Mouse (Mus musculus) Patski (cell line): ENCODE results near the gene Cep295nl. TPM values are rescaled to one million over a fixed set of nuclear protein-coding genes. Genes with fewer than 3 reads are reported as not detected.

Experiments
- ATAC-seq: fragments of 100-300 bp; one replicate; pipeline ENCODE4 v1.8.0; 2021
- CTCF ChIA-PET: fragments of 350-600 bp; sonication (Branson Sonifier 250); formaldehyde crosslinking; loops from one replicate; lab custom pipeline; 2022; ENCODE audit warnings: inconsistent platforms; lab: Charles Lee
- POLR2A ChIA-PET: fragments of 350-600 bp; sonication (Branson Sonifier 250); formaldehyde crosslinking; loops from one replicate; lab custom pipeline; 2022; ENCODE audit warnings: antibody characterized with exemption, inconsistent platforms; lab: Charles Lee
- DNase-seq: peaks from one replicate; pipeline ENCODE4 v3.0.0-alpha.2; 2011; ENCODE audit warnings: low read depth, low spot score
- H3K27me3 ChIP-seq: fragments of 371-371 bp; one replicate; pipeline ENCODE4 v1.5.1; 2021
- CTCF ChIP-seq: fragments of 100-300 bp; IDR thresholded peaks from one replicate; pipeline ENCODE4 v1.5.1; 2021
- in situ Hi-C: fragments of 300-500 bp; cut with MboI; formaldehyde crosslinking; loops from 3 replicates; pipeline ENCODE4 v1.11.1; 2018; ENCODE audit warnings: low pct_unique_long_range_greater_than_20kb, mixed read lengths
- polyA plus RNA-seq: library from polyadenylated mRNA; unstranded; gene quantifications from one replicate; pipeline ENCODE4 v1.2.3, GENCODE M21; 2021

Gene Cep295nl
- polyA plus RNA-seq, 1 experiment from 2014 or later = 0.41 TPM

- DNase-seq = no peak
- CTCF ChIA-PET = no interaction called here
- H3K27me3 ChIP-seq = no peaks in the 10 kb centered on the region
- in situ Hi-C loops = no loop called here
- no peak for ATAC-seq
- POLR2A ChIA-PET = no interaction called here
- TF ChIP-seq CTCF = no peak
These were observed 3.4 kb upstream of the Cep295nl start for GRCm38 (mm10) chr11:118345693-118346092.

- ChIA-PET POLR2A (no interaction called here), CTCF (interaction anchor here (1.0 to 2.2 kb wide), 2 partner anchors 12 to 36 kb away, joined by 3 to 5 read pairs; no protein-coding TSS in a partner anchor)
- no peak for TF ChIP-seq CTCF
- no peak for DNase-seq
- ATAC-seq = no peak
- in situ Hi-C loops = no loop called here
- no peaks in the 10 kb centered on the region for H3K27me3 ChIP-seq
These were observed 1.3 kb upstream of the Cep295nl start for GRCm38 (mm10) chr11:118343629-118344028.

DNA sequence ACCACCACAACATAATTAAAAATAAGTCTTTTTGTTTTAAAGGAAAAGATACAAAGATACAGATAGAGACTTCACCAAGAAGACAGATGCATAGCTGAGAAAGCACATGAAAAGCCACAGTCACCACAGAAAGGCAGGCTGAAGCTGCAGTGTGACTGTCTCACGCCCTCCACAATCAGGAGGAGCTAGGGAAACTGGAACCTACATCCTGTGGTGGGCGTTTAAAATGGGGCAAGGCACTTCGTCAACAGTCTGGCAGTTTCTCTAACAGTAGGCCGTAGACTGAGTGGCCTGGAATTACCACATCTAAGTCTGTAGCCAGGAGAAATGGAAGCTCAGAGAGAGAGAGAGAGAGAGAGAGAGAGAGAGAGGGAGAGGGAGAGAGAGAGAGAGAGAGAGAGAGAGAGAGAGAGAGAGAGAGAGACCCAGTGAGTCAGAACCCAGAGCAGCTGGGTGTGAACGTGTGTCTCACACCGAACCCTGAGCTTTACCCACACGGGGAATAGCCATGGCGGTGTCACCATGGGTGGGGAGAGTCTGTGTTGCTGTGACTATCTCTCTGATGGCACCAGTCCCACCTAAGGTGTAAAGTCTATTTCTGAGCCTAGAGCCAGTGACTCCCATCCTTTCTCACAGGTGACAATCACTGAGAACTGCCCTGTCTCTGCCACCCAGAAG is 4.7 kb downstream of the Cep295nl start:
- DNase-seq = no peak
- ChIA-PET CTCF (no interaction called here), POLR2A (interaction anchor here (0.6 to 1.7 kb wide), 3 partner anchors 13 to 17 kb away, joined by 3 to 5 read pairs (median 4); no protein-coding TSS in a partner anchor)
- ATAC-seq = no peak
- TF ChIP-seq CTCF = no peak
- H3K27me3 ChIP-seq = no peaks in the 10 kb centered on the region
- in situ Hi-C loops = no loop called here

DNA sequence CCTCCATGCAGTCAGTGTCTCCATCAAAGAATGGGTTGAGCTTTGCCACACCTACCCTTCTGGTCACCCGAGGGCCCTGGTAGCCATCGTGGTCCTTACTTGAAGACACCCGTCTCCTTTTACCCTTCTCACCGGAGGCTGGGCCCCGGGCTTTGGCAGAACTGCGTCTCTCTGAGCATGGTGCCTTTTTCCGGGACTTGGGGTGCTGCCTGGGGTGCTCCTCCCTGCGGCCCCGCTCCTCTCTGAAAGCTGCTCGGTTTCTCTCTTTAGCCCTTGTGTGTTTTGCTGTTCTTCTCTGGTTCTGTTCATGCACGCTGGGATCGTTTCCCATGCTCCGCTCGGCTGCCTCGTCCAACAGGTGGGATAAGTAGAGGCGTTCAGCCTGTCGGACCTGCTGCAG is 8.9 kb downstream of the Cep295nl start:
- ATAC-seq (no peak), DNase-seq (no peak)
- in situ Hi-C loops = no loop called here
- no peak for TF ChIP-seq CTCF
- POLR2A ChIA-PET = interaction anchor here (1.6 kb wide), 1 partner anchor 20 kb away, joined by 5 read pairs; no protein-coding TSS in a partner anchor
- CTCF ChIA-PET = no interaction called here
- no peaks in the 10 kb centered on the region for H3K27me3 ChIP-seq

DNA sequence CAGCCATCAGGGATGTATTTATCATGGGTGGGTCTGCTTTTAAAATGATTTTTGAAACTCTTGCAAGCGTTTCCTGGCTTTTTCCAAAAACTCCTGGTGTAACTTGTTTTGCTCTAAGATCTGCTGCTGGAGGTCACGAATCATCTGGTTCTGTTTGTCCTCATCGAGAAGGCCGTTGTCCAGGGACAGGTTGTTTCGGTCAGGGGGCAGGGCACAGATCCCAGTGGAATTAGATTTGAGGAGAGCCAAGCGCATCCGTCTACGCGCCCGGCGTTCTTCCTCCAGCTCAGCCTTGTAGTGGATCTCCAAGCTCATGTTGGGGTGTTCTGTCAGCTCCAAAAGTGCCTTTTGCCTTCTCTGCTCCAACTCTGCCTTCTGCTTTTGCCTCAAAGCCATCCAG is 9.9 kb downstream of the Cep295nl start:
- ATAC-seq = no peak
- H3K27me3 ChIP-seq = no peaks in the 10 kb centered on the region
- TF ChIP-seq CTCF = no peak
- POLR2A ChIA-PET = interaction anchor here (1.3 to 1.6 kb wide), 2 partner anchors 17 to 22 kb away, joined by 3 to 5 read pairs; no protein-coding TSS in a partner anchor
- DNase-seq = no peak
- CTCF ChIA-PET = interaction anchor here (1.3 to 1.9 kb wide), 2 partner anchors 11 to 14 kb away, joined by 3 to 4 read pairs; no protein-coding TSS in a partner anchor
- in situ Hi-C loops = no loop called here

- POLR2A ChIA-PET = interaction anchor here (1.2 to 1.3 kb wide), 2 partner anchors 18 to 23 kb away, joined by 3 read pairs; no protein-coding TSS in a partner anchor
These were observed 11.5 kb downstream of the Cep295nl start for GRCm38 (mm10) chr11:118330777-118331176.

DNA sequence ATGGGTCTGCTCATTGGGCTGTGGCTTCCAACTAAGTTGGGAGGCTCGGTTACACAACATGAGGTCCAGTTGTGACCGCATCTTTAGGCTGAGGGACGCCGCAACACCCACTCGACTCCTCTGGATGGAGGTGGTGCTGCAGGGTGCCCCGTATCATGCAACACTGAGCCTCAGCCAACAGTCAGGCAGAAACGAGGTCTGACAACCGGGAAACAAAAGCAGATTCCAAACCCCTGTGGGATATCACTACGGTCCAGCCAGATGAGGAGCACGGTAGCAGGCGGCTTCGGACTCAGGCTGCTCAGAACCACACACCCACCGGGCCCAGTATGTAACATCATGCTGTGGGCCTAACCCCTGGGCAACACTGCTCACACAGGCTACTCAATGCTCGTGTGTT is 11.9 kb downstream of the Cep295nl start:
- DNase-seq (no peak), ATAC-seq (peak; percentile 33)
- CTCF ChIA-PET = no interaction called here
- no peaks in the 10 kb centered on the region for H3K27me3 ChIP-seq
- POLR2A ChIA-PET = interaction anchor here (1.2 kb wide), 1 partner anchor 23 kb away, joined by 3 read pairs; no protein-coding TSS in a partner anchor
- no peak for TF ChIP-seq CTCF
- in situ Hi-C loops = no loop called here

More at GRCm38 (mm10) chr11:118330777-118331176, 11.5 kb downstream of the Cep295nl start:
- H3K27me3 ChIP-seq = no peaks in the 10 kb centered on the region
- CTCF ChIA-PET = interaction anchor here (0.8 to 1.9 kb wide), 2 partner anchors 12 to 48 kb away, joined by 3 to 4 read pairs; no protein-coding TSS in a partner anchor
- ATAC-seq = no peak
- no peak for DNase-seq
- no peak for TF ChIP-seq CTCF
- in situ Hi-C loops = no loop called here

- H3K27me3 ChIP-seq = no peaks in the 10 kb centered on the region
- DNase-seq (no peak), ATAC-seq (no peak)
- ChIA-PET POLR2A (interaction anchor here (2.4 kb wide), 1 partner anchor 25 kb away, joined by 8 read pairs; no protein-coding TSS in a partner anchor), CTCF (no interaction called here)
- in situ Hi-C loops = no loop called here
- no peak for TF ChIP-seq CTCF
These were observed 13.4 kb downstream of the Cep295nl start for GRCm38 (mm10) chr11:118328947-118329346.

GRCm38 (mm10) chr11:118328511-118328910 is 13.8 kb downstream of the Cep295nl start:
- ChIA-PET CTCF (no interaction called here), POLR2A (interaction anchor here (2.4 kb wide), 1 partner anchor 25 kb away, joined by 8 read pairs; no protein-coding TSS in a partner anchor)
- no peak for ATAC-seq
- no peak for TF ChIP-seq CTCF
- DNase-seq = no peak
- in situ Hi-C loops = no loop called here
- no peaks in the 10 kb centered on the region for H3K27me3 ChIP-seq

DNA sequence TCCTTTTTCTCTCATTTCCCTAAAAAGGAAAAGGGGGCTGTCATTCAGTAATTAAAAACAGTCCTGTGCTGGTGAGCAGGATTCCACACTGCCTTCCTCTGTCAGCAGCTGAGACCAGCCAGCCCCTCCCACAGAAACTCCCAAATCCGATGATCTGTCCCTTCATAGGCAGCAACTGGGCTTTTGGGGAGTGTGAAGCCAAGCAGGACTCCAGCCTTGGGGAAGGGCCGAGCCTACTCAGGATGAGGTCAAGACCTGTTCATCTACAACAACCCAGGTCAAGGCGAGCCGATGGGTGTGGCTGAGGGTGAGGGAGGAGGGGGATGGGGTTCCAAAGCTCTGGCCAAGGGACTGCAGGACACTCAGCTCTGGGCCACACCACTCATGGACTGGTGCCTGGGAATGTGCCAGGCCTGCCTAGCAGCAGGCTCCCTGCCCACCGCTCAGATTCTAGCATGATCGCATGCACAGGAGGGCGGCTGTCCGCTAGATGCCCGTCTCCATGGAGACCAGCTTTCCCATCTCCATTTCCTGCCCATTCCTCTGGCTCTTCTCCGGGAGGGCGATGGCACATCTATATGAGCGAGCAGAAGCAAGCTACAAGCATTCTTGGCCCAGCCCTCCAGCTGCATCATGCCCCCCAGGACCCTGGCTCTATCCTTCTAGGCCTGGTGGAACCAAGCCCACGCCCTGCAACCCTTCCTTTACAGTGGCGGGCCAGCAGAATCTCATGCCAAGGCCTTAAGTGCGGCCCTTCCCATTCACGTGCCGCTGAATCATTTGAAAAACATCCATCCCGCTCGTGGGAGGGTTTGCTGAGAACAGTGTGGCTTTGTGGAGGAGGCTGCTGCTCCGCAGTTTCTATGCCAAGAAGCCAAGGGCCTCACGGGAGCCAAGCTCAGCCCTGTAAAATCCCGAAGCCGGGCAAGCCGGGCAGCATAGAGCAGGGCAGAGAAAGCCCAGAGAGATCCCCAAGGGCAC is 15.0 kb downstream of the Cep295nl start:
- no peak for TF ChIP-seq CTCF
- H3K27me3 ChIP-seq = no peaks in the 10 kb centered on the region
- CTCF ChIA-PET = no interaction called here
- peak; percentile 49 for ATAC-seq
- POLR2A ChIA-PET = interaction anchor here (0.7 to 2.4 kb wide), 3 partner anchors 27 to 92 kb away, joined by 3 to 8 read pairs (median 3); no protein-coding TSS in a partner anchor
- peak; percentile 69 for DNase-seq
- in situ Hi-C loops = no loop called here
